Mouse (Mus musculus) spleen, postnatal 10 days (tissue): ENCODE data around the gene Gm20838.
"Not testable (repeated sequence)": the region's sequence is repeated elsewhere in the genome, so short reads cannot be mapped to it uniquely, and the experiment has no call there.

Experiments
- DNase-seq, 2 experiments: peaks; one replicate each; pipeline ENCODE4 v3.0.0; 2021 to 2022; ENCODE audit warnings: low spot score in 2 of 2

Gm20838 gene

GRCm38 (mm10) chrY:33543064-33543463 lies at the start of gene Gm20838:
Gene Gm20838, minus strand, starts transcription at chrY:33543164.
- DNase-seq: not testable (repeated sequence)
